Mouse (Mus musculus): ENCODE data around the gene Gm11037.

DNA sequence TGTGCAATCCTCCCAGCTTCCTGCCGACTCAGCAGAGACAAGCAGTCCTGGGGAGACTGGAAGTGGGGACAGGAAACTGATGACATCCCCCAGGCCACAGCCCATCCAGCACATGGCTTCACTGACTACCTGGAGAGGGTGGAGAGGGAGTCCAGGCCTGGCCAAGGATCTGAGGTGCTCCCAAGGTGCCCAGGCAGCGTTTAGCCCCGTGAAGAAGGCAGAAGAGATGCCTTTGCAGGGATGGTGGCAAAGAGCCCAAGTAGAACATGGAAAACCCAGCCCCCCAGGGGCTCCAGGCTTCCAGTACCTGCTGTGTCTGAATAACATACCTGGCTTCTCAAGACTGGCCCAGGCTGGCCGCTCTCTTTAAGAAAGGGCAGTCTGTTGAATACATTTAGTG is 44.7 kb upstream of the Gm11037 start:
- no peak for TF ChIP-seq GATA1 (IDR thresholded peaks at IDR 0.05; ENCODE audit: low read length)
- TF ChIP-seq TAL1 (IDR thresholded peaks at IDR 0.05; ENCODE audit: low read length), result no peak

Measured in erythroblast, embryonic 14.5 days (primary cell).